Mouse (Mus musculus): ENCODE measurements around the gene Dpm2.

DNA sequence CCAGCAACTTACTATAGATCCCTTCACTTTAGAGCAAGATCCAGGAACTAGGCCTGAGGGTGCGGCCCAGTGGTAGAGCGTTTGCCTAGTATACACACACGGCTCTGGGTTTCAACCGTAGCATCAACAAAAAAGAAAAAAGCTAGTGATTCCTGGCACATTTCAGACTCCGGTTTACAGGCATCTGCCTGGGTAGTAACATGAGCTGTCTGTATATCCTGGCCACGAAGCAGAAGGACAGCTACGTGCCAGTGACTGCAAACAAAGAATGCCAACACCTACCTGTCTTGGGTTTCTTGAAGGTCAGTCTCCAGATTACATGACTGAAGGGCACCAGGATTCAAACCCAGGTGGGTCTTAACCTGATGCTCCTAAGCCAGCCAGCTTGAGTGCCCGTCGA is 21.5 kb upstream of the Dpm2 start:
- TF ChIP-seq CTCF (IDR thresholded peaks at IDR 0.05) = no peak
- TF ChIP-seq EP300 (IDR thresholded peaks at IDR 0.05) = no peak

Measured in lung, postnatal 0 days (tissue).